Mouse (Mus musculus) limb, embryonic 10.5 days (tissue): ENCODE results near the gene Itprid2. TPM values are rescaled to one million over a fixed set of nuclear protein-coding genes. Genes with fewer than 3 reads are reported as not detected.

Source experiments
- polyA plus RNA-seq: library from polyadenylated mRNA; unstranded; fragments of >200 nt; fragmentation: Nextera tagmentation; extraction: Ambion mirVana; gene quantifications from 2 replicates; pipeline ENCODE4 v1.2.1, GENCODE M21; 2016

The Itprid2 gene
- polyA plus RNA-seq, 1 experiment from 2014 or later = 5.6 TPM

Other genes with a start within 250 kb of the Itprid2 start
- gene Neurod1, start 178.6 kb upstream of the Itprid2 start, polyA plus RNA-seq = 0.06 TPM in 1 of 2 replicates, not detected in the other
- 0.19 and 0.89 TPM in 2 replicates for gene Cerkl, start 178.6 kb upstream of the Itprid2 start, polyA plus RNA-seq
- gene Ppp1r1c, start 72.4 kb downstream of the Itprid2 start, polyA plus RNA-seq = not detected in 2 replicates